Mouse (Mus musculus) adipose tissue, adult 10 weeks (tissue): ENCODE data around the gene Kank2. TPM values are rescaled to one million over a fixed set of nuclear protein-coding genes. Genes with fewer than 3 reads are reported as not detected.

Source experiments
- polyA plus RNA-seq: library from polyadenylated mRNA; stranded (reverse); fragments of 350-450 nt; fragmentation: Illumina TruSeq; extraction: RNeasy Lipid Tissue Mini Kit (QIAGEN cat#74804); gene quantifications from one replicate; pipeline ENCODE4 v1.2.3, GENCODE M21; 2014; ENCODE audit warnings: low read depth, low replicate concordance

Gene Kank2
- 19.9 TPM for polyA plus RNA-seq

GRCm38 (mm10) chr9:21798345-21799009 is at the start of gene Kank2:
TSS of gene Kank2 (minus strand) at chr9:21798744.

GRCm38 (mm10) chr9:21835258-21835912 is 36.8 kb upstream of the Kank2 start, which contains the start of gene Angptl8:
TSS of gene Angptl8 (plus strand) at chr9:21835510.

DNA sequence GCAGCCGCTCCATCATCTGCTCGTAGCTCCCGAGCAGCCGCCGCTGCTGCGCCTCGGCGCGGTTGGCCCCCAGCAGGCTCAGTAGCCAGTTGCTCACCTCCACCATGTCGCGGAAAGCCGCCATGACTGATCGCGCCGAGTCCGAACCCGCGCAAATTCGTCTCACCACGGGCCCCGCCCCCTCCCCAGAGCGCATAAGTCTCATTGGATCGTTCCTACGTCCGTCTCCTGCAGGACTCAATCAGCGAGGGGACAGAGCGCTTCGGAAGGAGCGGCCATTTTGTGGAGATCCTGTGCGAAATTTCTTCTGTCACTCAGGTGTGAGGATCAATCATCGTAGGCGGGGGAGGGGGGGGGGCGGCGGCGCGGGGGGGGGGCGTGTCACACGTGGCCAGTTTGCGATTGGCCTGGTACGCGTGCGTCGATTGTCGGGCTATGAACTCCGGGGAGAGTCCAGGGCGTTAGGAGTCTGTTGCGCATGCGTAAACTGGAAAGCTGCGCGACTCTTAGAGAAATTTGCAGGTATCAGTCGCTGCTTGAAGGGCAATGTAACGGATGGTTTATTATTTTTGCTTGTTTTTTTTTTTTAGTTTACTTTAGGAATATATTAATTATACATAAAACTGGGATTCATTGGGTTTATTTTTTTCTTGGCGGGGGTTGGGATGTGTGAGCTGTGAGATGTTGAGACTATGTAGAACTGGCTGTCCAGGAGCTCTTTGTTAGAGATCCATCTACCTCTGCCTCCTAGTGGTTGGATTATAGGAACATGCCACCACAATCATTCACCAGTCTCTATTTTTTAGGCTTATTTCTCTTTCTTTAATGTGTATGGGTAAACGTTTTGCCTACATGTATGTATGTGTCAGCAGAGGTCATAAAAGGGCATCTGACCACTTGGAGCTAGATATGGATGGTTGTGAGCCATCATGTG is 38.1 kb downstream of the Kank2 start, which contains the start of gene Spc24:
Gene Spc24 (minus strand): TSS at position 149 of the 934 bp plus-strand sequence.

DNA sequence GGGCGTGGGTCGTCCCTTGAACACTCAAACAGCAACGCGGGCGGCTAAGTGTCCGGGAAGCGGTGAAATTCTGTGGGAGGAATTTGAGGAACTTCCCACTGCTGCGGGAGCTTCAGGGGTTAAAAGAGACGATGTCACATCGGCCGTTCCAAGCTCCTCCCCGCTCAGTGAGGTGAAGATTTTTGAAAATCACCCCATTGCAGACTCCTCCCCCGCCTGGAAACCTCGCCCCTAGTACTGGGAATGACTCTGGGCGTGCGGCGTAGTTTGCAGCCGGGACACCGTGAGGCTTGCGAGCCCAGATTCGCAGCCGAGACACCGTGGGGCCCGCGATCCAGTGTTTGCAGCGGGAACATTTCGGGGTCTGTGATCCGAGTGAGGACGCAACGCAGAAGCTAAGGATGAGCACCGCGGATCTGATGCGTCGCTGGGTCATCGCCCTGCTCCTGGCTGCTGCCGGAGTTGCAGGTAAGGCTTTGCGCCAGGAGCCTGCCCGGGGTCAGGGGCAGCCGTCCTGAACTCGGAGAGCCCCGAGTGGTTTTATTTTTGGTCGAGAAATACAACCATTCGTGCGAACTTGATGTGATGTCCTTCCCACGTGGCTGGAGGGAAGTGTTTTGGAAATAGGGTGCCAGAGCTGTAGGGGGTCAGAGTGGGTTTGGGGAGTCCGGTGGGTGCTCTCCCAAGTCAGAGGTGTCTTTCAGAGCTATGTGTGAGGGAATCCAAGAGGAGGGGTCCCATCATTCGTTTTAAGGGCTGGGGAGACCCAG is 75.0 kb downstream of the Kank2 start, which contains the start of gene Ldlr:
Gene Ldlr (plus strand): TSS at position 107 of the 770 bp plus-strand sequence.

Other genes starting within 250 kb of the Kank2 start
- gene Timm29, start 206.0 kb downstream of the Kank2 start, polyA plus RNA-seq, result 34.9 TPM
- gene Yipf2, start 205.9 kb downstream of the Kank2 start, polyA plus RNA-seq, result 67.9 TPM
- 40.6 TPM for gene Smarca4, start 182.6 kb downstream of the Kank2 start, polyA plus RNA-seq
- gene Ldlr, start 75.3 kb downstream of the Kank2 start, polyA plus RNA-seq, result 20.8 TPM
- 2.0 TPM for gene Spc24, start 38.4 kb downstream of the Kank2 start, polyA plus RNA-seq
- 3.0 TPM for gene Angptl8, start 36.8 kb upstream of the Kank2 start, polyA plus RNA-seq
- 30.9 TPM for gene Dock6, start 53.9 kb upstream of the Kank2 start, polyA plus RNA-seq
- gene Rab3d, start 119.4 kb upstream of the Kank2 start, polyA plus RNA-seq, result 36.3 TPM
- 8.7 TPM for gene Ccdc159, start 128.7 kb upstream of the Kank2 start, polyA plus RNA-seq
- gene Tmem205, start 128.8 kb upstream of the Kank2 start, polyA plus RNA-seq, result 141 TPM
- 7.7 TPM for gene Plppr2, start 138.3 kb upstream of the Kank2 start, polyA plus RNA-seq
- gene Swsap1, start 157.0 kb upstream of the Kank2 start, polyA plus RNA-seq, result 15.6 TPM
- gene Epor, start 164.8 kb upstream of the Kank2 start, polyA plus RNA-seq, result 4.1 TPM
- 23.4 TPM for gene Rgl3, start 190.7 kb upstream of the Kank2 start, polyA plus RNA-seq
- gene Ccdc151, start 203.9 kb upstream of the Kank2 start, polyA plus RNA-seq, result 2.1 TPM
- gene Prkcsh, start 204.1 kb upstream of the Kank2 start, polyA plus RNA-seq, result 107 TPM